8 mouse cellular contexts compared by ENCODE assay signal in the genomic region with DNA sequence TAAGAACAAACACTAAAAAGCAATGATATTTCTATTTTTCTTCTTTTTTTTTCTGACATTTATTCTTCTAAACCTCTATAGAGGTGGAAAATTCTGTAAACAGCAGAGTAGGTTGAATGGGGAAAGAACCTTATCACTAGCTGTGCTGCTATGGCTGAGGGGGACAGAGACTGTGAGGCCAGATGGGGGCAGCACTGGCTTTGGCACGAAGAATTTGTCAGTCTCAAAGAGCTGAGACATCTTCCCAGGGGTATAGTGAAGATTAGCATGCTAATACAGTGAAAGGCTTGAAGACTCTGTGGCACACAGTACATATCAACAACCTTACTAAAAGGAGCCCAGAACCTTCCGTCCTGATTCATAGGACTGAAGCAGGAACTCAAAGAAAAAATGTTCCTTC. TPM values are rescaled to one million over a fixed set of nuclear protein-coding genes. Genes with fewer than 3 reads are reported as not detected.
A peak's percentile ranks its signal among the peaks of the same experiment; 100 is the strongest.
DNase-seq lines count a peak whose midpoint lies in the region; ATAC-seq and TF ChIP-seq lines count a peak whose summit lies in the region.
"Had no signal": no experiment of that assay in that cellular context is flagged by ENCODE, and none has a peak within 500 bp of the region (broad histone marks: within the 10 kb centered on the region; RNA-seq: fewer than 3 reads in every experiment).

No protein-coding gene starts in this region.

- ATAC-seq in midbrain, embryonic 12.5 days (ENCODE audit: low FRiP score, low read depth) = peak; percentile 52; the same call in 1 of the 2 replicates
- no peak for ATAC-seq in midbrain, embryonic 16.5 days
- peak; percentile 69 for ATAC-seq in Patski

- H3K27ac ChIP-seq in midbrain, embryonic 12.5 days (replicated peaks) = no peak overlapping the region
- H3K27ac ChIP-seq in midbrain, embryonic 16.5 days (ENCODE audit: low read length) = no peak overlapping the region
- H3K27ac ChIP-seq: stomach, embryonic 15.5 days had no signal

- H3K9me3 ChIP-seq in midbrain, embryonic 12.5 days = no peaks in the 10 kb centered on the region
- H3K9me3 ChIP-seq in midbrain, embryonic 16.5 days (replicated peaks; ENCODE audit: control insufficient read depth, low read length, poor library complexity, severe bottlenecking) = no peaks in the 10 kb centered on the region
- H3K9me3 ChIP-seq: stomach, embryonic 15.5 days had no signal

- DNase-seq in Patski (ENCODE audit: low read depth, low spot score) (no peak), liver (peak; percentile 65)
- peak; percentile 41 for DNase-seq in embryo, embryonic 10.5 days (ENCODE audit: low spot score)
- DNase-seq in yolk sac, embryonic 10.5 days (ENCODE audit: low spot score) = peak; percentile 17
- DNase-seq in right cerebral cortex, adult 2 months (ENCODE audit: low spot score in 2 of 2) = no peak

- H3K27me3 ChIP-seq in midbrain, embryonic 12.5 days = no peaks in the 10 kb centered on the region
- H3K27me3 ChIP-seq in midbrain, embryonic 16.5 days (ENCODE audit: control insufficient read depth, insufficient read depth, low read depth, low read length) = no peaks in the 10 kb centered on the region
- no peaks in the 10 kb centered on the region for H3K27me3 ChIP-seq in Patski
- H3K27me3 ChIP-seq: stomach, embryonic 15.5 days had no signal

- no peaks in the 10 kb centered on the region for H3K4me1 ChIP-seq in midbrain, embryonic 12.5 days
- H3K4me1 ChIP-seq in midbrain, embryonic 16.5 days (ENCODE audit: control insufficient read depth, insufficient read depth, low read length) = no peaks in the 10 kb centered on the region
- H3K4me1 ChIP-seq: stomach, embryonic 15.5 days had no signal

- WGBS in midbrain, embryonic 12.5 days = 27% methylated on average over 2 of the region's 2 CpGs
- WGBS in midbrain, embryonic 16.5 days = 31% methylated on average over 2 of the region's 2 CpGs

- no peak overlapping the region for H3K9ac ChIP-seq in midbrain, embryonic 12.5 days (replicated peaks)
- H3K9ac ChIP-seq in midbrain, embryonic 16.5 days (ENCODE audit: low read depth, low read length) = no peak overlapping the region
- H3K9ac ChIP-seq: stomach, embryonic 15.5 days had no signal

- POLR2A ChIA-PET in Patski (lab: Charles Lee) = no interaction called here

- no peak overlapping the region for H3K4me3 ChIP-seq in midbrain, embryonic 12.5 days
- H3K4me3 ChIP-seq in midbrain, embryonic 16.5 days (ENCODE audit: low read depth, low read length) = no peak overlapping the region
- H3K4me3 ChIP-seq: stomach, embryonic 15.5 days had no signal

- no peaks in the 10 kb centered on the region for H3K36me3 ChIP-seq in midbrain, embryonic 12.5 days
- H3K36me3 ChIP-seq in midbrain, embryonic 16.5 days (ENCODE audit: control insufficient read depth, insufficient read depth, low read length) = no peaks in the 10 kb centered on the region
- H3K36me3 ChIP-seq: stomach, embryonic 15.5 days had no signal

- no peak overlapping the region for H3K4me2 ChIP-seq in midbrain, embryonic 12.5 days (replicated peaks)
- no peak overlapping the region for H3K4me2 ChIP-seq in midbrain, embryonic 16.5 days (ENCODE audit: low read length)
- H3K4me2 ChIP-seq: stomach, embryonic 15.5 days had no signal

- in situ Hi-C loops in Patski (cut with MboI; ENCODE audit: low pct_unique_long_range_greater_than_20kb) = no loop called here

- TF ChIP-seq CTCF in Patski (IDR thresholded peaks at IDR 0.05) = peak; percentile 90

- CTCF ChIA-PET in Patski (lab: Charles Lee) = interaction anchor here (1.1 to 2.2 kb wide), 3 partner anchors 9 to 110 kb away, joined by 4 to 8 read pairs (median 5); no protein-coding TSS in a partner anchor

RNA-seq across cellular contexts. Expression of gene Aspn, which starts 14.9 kb away (rescaled TPM):
- 1.6 and 3.3 TPM in 2 replicates for polyA plus RNA-seq in midbrain, embryonic 12.5 days (2016; fragmentation: Nextera tagmentation; extraction: Ambion mirVana)
- 1.0 and 1.1 TPM in 2 replicates for polyA plus RNA-seq in midbrain, embryonic 16.5 days (2015; fragmentation: Nextera tagmentation; extraction: Ambion mirVana)
- polyA plus RNA-seq in Patski (2021) = not detected

RNA-seq across cellular contexts. Expression of gene Omd, which starts 23.1 kb away (rescaled TPM):
- 0.71 and 0.96 TPM in 2 replicates for polyA plus RNA-seq in midbrain, embryonic 12.5 days (2016; fragmentation: Nextera tagmentation; extraction: Ambion mirVana)
- polyA plus RNA-seq in midbrain, embryonic 16.5 days (2015; fragmentation: Nextera tagmentation; extraction: Ambion mirVana) = 0.72 and 0.91 TPM in 2 replicates
- 12.8 TPM for polyA plus RNA-seq in Patski (2021)

RNA-seq across cellular contexts. Expression of gene Ogn, which starts 48.7 kb away (rescaled TPM):
- 13.4 and 23.1 TPM in 2 replicates for polyA plus RNA-seq in midbrain, embryonic 12.5 days (2016; fragmentation: Nextera tagmentation; extraction: Ambion mirVana)
- 10.7 and 11.4 TPM in 2 replicates for polyA plus RNA-seq in midbrain, embryonic 16.5 days (2015; fragmentation: Nextera tagmentation; extraction: Ambion mirVana)
- 235 TPM for polyA plus RNA-seq in Patski (2021)

RNA-seq across cellular contexts. Expression of gene Ecm2, which starts 54.6 kb away (rescaled TPM):
- 1.3 and 1.5 TPM in 2 replicates for polyA plus RNA-seq in midbrain, embryonic 12.5 days (2016; fragmentation: Nextera tagmentation; extraction: Ambion mirVana)
- polyA plus RNA-seq in midbrain, embryonic 16.5 days (2015; fragmentation: Nextera tagmentation; extraction: Ambion mirVana) = 1.8 and 1.9 TPM in 2 replicates
- 0.10 TPM for polyA plus RNA-seq in Patski (2021)

Comparison
In these comparisons a context has a peak if more than half of its experiments do, and no peak if none do; other contexts are left out.
1. DNase-seq: peak in embryo, embryonic 10.5 days (single experiment), liver (single experiment) and yolk sac, embryonic 10.5 days (single experiment); none in Patski (single experiment) and right cerebral cortex, adult 2 months (0 of 2).